Mouse (Mus musculus): Measurements from ENCODE around the gene Prcp.
"Not testable (repeated sequence)": the region's sequence is repeated elsewhere in the genome, so short reads cannot be mapped to it uniquely, and the experiment has no call there.

Prcp gene

DNA sequence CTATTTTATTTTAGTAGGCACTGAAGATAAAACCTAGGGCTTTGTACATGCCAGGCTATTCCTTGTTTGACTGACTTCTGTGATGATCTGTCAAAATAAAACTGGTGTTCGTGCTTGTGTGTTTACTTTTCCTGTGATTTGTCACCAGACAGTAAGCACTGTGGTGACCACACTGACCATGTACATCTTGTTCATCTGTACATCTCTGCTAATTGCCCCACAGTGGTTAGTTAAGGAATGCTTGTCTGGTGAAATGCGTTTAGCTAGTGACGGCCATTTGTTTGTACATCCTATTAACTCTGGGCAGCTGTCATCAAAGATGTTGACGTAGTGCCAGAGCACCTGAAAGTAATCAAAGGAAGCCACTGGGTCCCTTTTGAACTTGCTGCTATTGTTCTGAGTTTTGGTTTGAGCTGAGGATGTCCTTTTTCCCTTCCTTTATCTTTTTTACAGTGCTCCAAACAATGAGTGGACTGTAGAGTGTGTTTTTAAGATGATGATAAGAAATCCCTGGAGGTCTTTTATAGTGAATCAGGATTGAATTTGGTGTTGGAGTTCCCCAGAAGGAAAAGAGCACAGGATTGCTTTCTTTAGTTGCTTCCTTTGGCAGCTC, 16.5 kb downstream of the Prcp start:
- no peak for DNase-seq

DNA sequence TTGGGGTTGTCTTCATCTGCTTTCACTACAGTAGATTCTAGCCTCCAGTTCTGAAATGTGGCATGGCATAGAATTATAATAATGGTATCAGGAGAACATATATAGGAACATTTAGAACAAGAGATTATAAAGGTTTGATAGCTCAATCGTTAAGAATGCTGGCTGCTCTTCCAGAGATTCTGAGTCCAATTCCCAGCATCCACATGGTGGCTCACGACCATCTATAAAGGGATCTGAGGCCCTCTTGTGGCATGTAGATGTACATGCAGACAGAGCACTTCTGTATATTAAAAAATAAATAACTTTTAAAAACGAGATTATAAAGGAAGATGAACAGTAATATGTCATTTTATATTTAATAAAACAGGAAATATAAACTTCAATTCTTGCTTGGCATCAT, 19.2 kb downstream of the Prcp start:
- no peak for DNase-seq

DNA sequence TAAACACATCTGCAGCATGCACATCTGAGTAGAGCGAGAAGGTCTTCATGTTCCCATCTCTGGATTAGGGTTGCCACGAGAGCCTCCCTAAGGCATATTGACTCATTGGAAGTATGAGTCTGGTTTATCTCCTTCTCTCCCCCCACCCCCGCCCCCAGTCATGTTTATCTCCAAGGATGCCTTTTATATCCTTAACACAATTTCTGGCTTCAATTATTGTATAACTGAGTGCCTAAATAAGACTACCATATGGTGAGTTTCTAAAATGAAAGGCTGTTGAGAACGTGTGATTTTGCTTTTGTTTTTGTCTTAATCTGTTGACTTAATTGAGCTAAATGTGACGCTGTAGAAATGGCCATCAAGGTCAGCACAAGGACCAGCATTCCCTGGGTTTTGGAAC, 21.8 kb downstream of the Prcp start:
- no peak for DNase-seq

GRCm38 (mm10) chr7:92897021-92897420, 22.8 kb downstream of the Prcp start:
- peak in 1 of 2 experiments; percentile 46 for DNase-seq

DNA sequence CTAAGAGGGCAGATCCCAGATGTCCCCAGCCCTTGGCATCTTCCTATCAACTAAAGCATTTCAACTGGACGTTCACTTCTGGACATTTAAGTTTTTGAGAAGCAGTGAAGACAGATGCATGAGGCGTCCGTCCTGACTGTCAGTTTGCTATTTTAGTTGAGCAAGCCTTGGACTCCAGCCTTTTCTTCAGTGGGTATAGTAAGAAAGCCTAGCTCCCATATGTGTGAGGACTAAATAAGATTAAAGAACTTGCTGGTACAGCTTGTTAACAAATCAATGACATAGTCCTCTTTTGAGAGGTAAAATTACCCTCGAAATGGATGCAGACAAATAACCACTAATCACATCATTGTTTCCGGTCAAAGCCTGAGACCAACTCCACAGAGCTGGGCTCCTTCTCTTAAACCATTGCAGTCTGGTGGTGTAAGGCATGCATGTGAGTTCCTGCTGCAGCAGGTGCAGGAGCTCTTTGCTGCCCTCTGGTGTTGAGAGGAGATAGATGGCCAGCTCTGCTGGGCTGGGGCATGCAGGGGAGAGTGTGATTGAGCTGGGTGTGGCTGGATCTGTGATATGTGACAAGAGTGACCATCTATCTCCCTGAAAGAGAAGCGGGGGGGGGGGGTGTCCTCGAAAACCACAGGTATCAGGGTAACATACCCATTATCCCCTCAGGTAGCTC, 29.2 kb downstream of the Prcp start:
- DNase-seq: peak; percentile 68 to 84

GRCm38 (mm10) chr7:92904285-92904684, 30.0 kb downstream of the Prcp start:
- DNase-seq: not testable (repeated sequence)

- no peak for DNase-seq
Measured at GRCm38 (mm10) chr7:92920172-92920856, 46.0 kb downstream of the Prcp start.

GRCm38 (mm10) chr7:92920857-92921172, 46.5 kb downstream of the Prcp start:
- no peak for DNase-seq

DNA sequence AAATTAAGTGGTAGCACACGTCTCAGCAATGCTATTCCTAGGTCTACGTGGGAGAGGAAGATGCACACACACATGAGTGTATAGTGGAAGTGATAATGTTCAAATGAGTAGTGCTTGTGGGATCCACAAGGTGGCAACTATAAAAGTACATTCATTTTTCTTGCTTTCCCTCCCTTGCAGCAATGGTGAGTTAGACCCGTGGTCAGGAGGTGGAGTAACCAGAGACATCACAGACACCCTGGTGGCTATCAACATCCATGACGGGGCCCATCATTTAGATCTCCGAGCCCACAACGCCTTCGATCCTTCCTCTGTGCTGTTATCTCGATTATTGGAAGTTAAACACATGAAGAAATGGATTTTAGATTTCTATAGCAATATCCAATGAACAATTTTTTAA, 58.5 kb downstream of the Prcp start:
- no peak for DNase-seq

DNA sequence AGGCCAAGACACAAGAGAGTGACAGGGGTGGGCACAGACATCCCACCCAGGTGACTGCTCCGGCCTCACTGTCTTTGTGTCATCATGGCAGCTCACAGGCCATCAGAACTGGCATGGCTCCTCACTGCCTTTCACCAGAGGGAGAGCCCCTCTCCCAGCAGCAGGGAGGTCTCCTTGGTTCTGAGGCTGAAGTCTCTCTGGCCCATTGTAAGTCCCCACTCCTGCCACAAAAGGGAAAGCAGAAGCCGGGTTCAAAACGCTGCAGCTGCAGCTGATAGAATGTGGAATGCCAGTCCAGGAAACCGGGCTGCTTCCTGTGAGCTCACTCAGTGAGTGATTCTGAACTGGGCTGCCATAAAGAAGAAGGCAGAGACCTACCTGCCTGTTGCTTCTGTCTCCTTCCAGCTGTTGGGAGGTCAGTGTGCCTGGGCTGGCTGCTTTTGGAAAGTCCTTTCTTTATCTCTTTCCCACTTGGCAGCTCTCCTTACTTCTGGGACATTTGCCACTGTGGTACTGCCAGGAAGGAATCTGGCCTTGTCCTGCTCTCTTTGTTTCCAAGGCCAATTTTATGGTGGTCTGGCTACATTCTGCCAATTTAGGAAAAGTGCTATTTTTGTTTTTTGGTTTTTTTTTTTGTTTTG, 59.2 kb downstream of the Prcp start:
- DNase-seq: peak; percentile 1 to 19

DNA sequence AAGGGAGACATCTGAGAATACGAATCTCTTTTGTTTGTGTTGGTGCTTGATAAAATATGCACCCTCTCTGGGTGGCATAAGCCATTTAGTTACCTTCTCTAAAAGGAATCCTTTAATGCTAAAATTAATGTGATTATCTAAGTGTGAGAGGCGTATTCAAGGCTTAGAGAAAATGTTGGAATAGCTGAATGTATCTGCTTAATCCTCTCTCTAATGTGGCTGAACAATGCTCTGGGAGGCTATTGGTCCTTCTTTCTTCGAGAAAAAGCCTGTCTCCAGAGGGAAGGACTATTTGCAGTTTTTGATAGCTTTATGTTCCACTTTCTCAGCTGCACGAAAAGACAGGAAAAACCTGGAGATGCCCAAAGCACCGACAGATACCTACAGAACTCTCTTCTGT, 62.5 kb downstream of the Prcp start:
- DNase-seq: no peak

DNA sequence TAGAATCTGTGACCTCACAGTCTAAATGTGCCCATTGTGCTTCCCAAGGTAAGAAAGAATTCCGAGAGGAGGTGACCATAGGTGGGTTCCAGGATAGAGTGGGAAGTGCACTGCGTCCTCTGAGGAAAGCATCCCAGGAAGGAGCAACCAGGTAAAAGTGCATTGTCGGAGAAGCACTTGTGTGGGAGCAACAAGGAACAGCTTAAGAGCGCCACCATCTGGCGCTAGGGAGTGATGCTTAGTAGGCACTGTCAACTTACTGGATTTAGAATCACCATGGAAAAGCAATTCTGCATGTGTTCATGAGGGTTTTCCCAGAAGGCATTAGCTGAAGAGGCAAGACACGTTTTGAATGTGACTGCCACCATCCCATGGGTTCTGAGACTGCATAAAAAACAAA, 63.7 kb downstream of the Prcp start:
- DNase-seq: peak; percentile 3 to 41

DNA sequence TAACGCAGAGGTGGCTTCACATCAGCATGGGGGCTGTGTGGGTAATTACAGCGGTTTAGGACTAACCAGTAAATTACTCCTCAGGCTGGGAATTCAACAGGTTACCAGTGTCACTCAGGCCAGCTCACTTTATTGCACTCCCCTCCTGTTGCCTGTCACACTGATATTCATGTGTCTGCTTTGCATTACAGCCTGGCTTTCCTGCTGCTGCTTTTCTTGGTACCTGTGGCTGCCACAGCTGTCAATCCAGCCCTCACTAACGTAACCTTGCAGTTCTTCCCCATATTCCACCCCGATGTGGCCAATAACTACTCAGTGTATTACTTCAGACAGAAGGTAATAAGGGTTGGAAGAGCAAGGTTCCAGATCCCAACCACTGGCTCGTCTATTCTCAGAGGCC, 65.5 kb downstream of the Prcp start:
- no peak for DNase-seq

DNA sequence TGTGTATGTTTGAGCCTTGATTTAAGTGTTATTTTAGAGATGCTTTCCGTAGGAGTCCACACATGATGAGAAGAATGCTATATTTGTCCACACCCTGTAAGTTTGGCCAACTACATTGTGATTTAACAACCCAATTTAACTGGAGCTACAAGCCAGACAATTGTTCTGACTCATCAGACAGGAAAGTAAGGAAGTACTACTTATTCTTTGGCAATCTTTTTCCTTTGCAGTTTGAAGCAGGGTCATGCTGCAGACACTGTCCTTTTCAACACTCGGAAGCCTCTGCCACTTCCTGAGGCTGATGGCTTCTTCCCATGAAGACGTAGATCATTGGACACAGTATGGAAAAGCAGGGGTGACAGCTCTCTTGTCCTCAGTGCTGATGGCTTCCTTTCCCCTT, 76.5 kb downstream of the Prcp start:
- DNase-seq: peak; percentile 11 to 39

DNA sequence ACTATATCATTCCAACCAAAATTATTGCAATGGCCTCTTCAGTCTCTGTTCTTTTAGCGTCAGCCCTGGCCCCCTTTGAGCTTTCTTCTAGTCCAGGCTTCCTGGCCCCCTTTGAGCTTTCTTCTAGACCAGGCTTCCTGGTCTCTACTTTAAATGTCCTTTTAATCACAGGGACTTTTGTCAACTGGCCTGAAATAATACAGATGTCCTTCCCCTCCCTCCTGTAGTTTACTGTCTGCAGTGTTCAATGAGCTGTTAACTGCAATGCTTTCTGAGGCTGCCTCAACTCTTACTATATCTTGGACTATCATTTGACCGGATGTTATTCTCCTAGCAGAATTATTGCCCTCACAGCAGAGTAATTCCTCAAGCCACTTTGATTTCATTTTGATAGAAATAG, 77.9 kb downstream of the Prcp start:
- DNase-seq: no peak

- no peak for DNase-seq
Measured at GRCm38 (mm10) chr7:92959758-92960157, 85.5 kb downstream of the Prcp start.

GRCm38 (mm10) chr7:92961876-92962275, 87.6 kb downstream of the Prcp start:
- no peak for DNase-seq

- peak; percentile 21 to 61 for DNase-seq
Measured at GRCm38 (mm10) chr7:92964754-92965501, 90.7 kb downstream of the Prcp start.

GRCm38 (mm10) chr7:92967381-92968127, 93.3 kb downstream of the Prcp start:
- DNase-seq: peak; percentile 8 to 33

DNA sequence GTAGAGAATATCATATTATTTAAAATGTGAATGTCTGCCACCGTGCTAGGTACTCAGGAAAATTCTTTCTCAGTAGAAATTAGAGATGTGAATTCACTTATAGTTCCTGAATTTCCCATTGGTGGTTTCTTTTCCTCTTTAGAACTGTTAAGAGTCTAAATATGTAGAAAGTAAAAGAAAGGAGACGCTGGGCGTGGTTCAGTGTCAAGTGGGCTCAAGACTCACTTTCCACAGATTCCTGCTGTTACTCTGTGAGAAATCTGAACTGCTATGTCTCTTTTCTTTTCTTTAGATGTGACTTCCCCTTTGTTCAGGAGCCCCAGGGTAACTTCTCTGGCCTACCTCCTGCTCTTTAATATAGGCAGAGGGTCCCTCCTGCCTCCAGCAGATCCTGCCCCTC, 103.2 kb downstream of the Prcp start:
- no peak for DNase-seq

GRCm38 (mm10) chr7:92978225-92978624, 104.0 kb downstream of the Prcp start:
- DNase-seq: no peak

DNA sequence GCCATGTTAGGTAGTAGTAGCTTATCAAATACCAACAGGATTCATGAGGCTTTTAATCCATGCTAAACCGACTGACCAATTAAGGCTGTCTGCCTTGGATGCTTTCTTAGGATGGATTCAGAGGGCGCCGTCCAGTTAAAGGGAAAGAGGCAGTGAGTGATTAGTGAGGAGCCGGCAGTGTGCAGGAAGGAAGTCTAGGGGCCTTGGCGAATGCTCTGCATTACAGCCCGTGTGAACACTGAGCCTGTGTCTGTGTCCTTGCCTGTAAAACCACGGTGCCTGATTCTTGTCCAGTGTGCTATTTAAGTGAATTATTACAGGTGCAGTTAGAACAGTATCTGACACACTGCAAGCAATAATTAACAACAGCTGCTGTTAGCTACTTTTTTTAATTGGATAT, 104.5 kb downstream of the Prcp start:
- not testable (repeated sequence) for DNase-seq
